Mouse (Mus musculus) ES-Bruce4 (cell line): ENCODE measurements around the gene Actn4. TPM values are rescaled to one million over a fixed set of nuclear protein-coding genes. Genes with fewer than 3 reads are reported as not detected.
"Not testable (repeated sequence)": the region's sequence is repeated elsewhere in the genome, so short reads cannot be mapped to it uniquely, and the experiment has no call there.

Source experiments
- H3K27ac ChIP-seq: 2 replicates; pipeline ENCODE4 v1.5.1; 2012; ENCODE audit warnings: low read length, inconsistent platforms; ENCODE audit not compliant: insufficient read depth
- H3K27me3 ChIP-seq: 2 replicates; pipeline ENCODE4 v1.6.1; 2012; ENCODE audit warnings: mild to moderate bottlenecking, low read length, inconsistent platforms; ENCODE audit not compliant: control insufficient read depth, poor library complexity, insufficient read depth, severe bottlenecking
- H3K36me3 ChIP-seq: 2 replicates; pipeline ENCODE4 v1.6.1; 2012; ENCODE audit warnings: inconsistent platforms, mild to moderate bottlenecking, low read length, moderate library complexity; ENCODE audit not compliant: control insufficient read depth, poor library complexity, insufficient read depth, severe bottlenecking
- H3K4me1 ChIP-seq: one replicate; pipeline ENCODE4 v1.8.1; 2011; ENCODE audit warnings: low read length; ENCODE audit not compliant: control insufficient read depth, insufficient read depth
- H3K4me3 ChIP-seq: 2 replicates; pipeline ENCODE4 v1.5.1; 2011; ENCODE audit warnings: low read depth, mild to moderate bottlenecking, low read length
- H3K9ac ChIP-seq: 2 replicates; pipeline ENCODE4 v1.6.1; 2012; ENCODE audit warnings: low read depth, mild to moderate bottlenecking, inconsistent platforms; ENCODE audit not compliant: poor library complexity, severe bottlenecking
- H3K9me3 ChIP-seq: replicated peaks from 2 replicates; pipeline ENCODE4 v1.6.1; 2012; ENCODE audit warnings: mild to moderate bottlenecking, low read length, inconsistent platforms; ENCODE audit not compliant: control insufficient read depth, poor library complexity, insufficient read depth, severe bottlenecking
- CTCF ChIP-seq: IDR thresholded peaks from one replicate; pipeline ENCODE4 v1.8.1; 2011; ENCODE audit warnings: low read depth, low read length
- EP300 ChIP-seq: IDR thresholded peaks from 2 replicates; pipeline ENCODE4 v1.6.1; 2011; ENCODE audit warnings: low read depth, low read length; ENCODE audit not compliant: insufficient read depth
- POLR2A ChIP-seq: IDR thresholded peaks from one replicate; pipeline ENCODE4 v1.8.1; 2011; ENCODE audit warnings: low read length; ENCODE audit not compliant: insufficient read depth
- polyA plus RNA-seq: library from polyadenylated mRNA; stranded (reverse); fragments of >200 nt; gene quantifications from 2 replicates; pipeline ENCODE4 v1.2.4, GENCODE M21; 2011; ENCODE audit warnings: low read depth; ENCODE audit not compliant: missing spikeins, insufficient read depth, insufficient read length

The Actn4 gene
- polyA plus RNA-seq, 1 experiment, result 318 TPM

- H3K4me1 ChIP-seq, result peaks cover 11% of the 10 kb centered on the region
- no peaks in the 10 kb centered on the region for H3K27me3 ChIP-seq
- H3K9ac ChIP-seq, result no peak overlapping the region
- TF ChIP-seq EP300 (no peak), CTCF (no peak), POLR2A (no peak)
- no peak overlapping the region for H3K4me3 ChIP-seq
- no peak overlapping the region for H3K27ac ChIP-seq
- no peaks in the 10 kb centered on the region for H3K36me3 ChIP-seq
- H3K9me3 ChIP-seq, result no peaks in the 10 kb centered on the region
These were observed 84.3 kb downstream of the Actn4 start for GRCm38 (mm10) chr7:28877856-28878255.

- Histone ChIP-seq H3K36me3 (no peaks in the 10 kb centered on the region), H3K27me3 (no peaks in the 10 kb centered on the region), H3K4me3 (no peak overlapping the region), H3K9me3 (no peaks in the 10 kb centered on the region), H3K9ac (no peak overlapping the region), H3K27ac (no peak overlapping the region), H3K4me1 (peaks cover 11% of the 10 kb centered on the region)
- TF ChIP-seq POLR2A (no peak), EP300 (no peak), CTCF (no peak)
These were observed 85.0 kb downstream of the Actn4 start for GRCm38 (mm10) chr7:28877155-28877554.

DNA sequence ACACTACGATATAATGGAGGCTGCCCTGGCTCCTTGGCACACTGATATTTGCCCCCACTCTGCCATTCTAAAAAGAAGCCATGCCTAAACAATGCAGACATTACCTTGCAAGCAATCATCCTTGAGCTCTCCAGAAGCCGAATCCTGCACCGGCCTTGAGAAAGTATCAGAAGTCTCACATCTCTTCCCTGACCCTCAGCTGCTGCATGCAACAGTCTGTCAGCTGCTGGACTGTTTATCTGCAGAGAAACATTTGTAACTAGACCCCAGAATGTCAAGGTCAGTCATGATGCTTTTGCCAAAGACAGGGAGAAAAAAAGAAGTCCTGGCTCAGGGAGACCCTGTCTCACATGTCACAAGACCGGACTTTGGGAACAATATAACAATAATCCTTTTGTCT lies 86.0 kb downstream of the Actn4 start:
- Histone ChIP-seq H3K27ac (no peak overlapping the region), H3K36me3 (no peaks in the 10 kb centered on the region), H3K4me1 (peaks cover 7% of the 10 kb centered on the region), H3K4me3 (no peak overlapping the region), H3K9me3 (no peaks in the 10 kb centered on the region), H3K9ac (no peak overlapping the region), H3K27me3 (no peaks in the 10 kb centered on the region)
- no peak for TF ChIP-seq CTCF
- no peak for TF ChIP-seq EP300
- no peak for TF ChIP-seq POLR2A

DNA sequence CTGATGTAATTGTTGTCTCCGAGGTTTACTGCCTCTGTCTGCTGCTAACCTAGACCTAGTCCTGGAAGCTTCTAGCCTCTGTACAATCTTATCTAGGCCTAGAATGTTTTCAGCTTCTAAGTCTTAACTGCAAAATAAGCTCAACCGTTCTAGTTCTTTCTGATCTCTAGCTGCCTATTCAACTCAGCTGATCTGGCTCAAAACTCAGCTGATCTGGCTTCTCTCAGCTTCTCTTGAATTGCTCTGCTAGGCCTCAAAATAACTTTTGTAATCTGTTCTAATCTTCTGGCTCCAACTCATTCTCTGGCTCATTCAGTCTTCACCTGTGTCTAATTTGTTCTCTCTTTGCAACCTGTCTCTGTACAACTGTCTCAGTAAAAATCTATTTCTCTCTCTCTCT lies 87.6 kb downstream of the Actn4 start:
- Histone ChIP-seq H3K27me3 (no peaks in the 10 kb centered on the region), H3K9ac (no peak overlapping the region), H3K27ac (no peak overlapping the region), H3K9me3 (no peaks in the 10 kb centered on the region), H3K4me3 (no peak overlapping the region), H3K36me3 (no peaks in the 10 kb centered on the region), H3K4me1 (peaks cover 5% of the 10 kb centered on the region)
- TF ChIP-seq POLR2A, result no peak
- no peak for TF ChIP-seq CTCF
- TF ChIP-seq EP300, result no peak

- TF ChIP-seq POLR2A, result no peak
- TF ChIP-seq CTCF, result no peak
- TF ChIP-seq EP300, result no peak
- Histone ChIP-seq H3K4me3 (no peak overlapping the region), H3K9me3 (no peaks in the 10 kb centered on the region), H3K27ac (no peak overlapping the region), H3K27me3 (no peaks in the 10 kb centered on the region), H3K36me3 (no peaks in the 10 kb centered on the region), H3K4me1 (peaks cover 2% of the 10 kb centered on the region), H3K9ac (no peak overlapping the region)
These were observed 91.1 kb downstream of the Actn4 start for GRCm38 (mm10) chr7:28870901-28871664.

GRCm38 (mm10) chr7:28867508-28868340 lies 94.4 kb downstream of the Actn4 start:
- not testable (repeated sequence) for H3K27me3 ChIP-seq, H3K36me3 ChIP-seq, H3K9me3 ChIP-seq, H3K4me1 ChIP-seq, H3K27ac ChIP-seq
- H3K9ac ChIP-seq, result peak overlapping the region; percentile 40
- peak; percentile 56 for TF ChIP-seq CTCF
- peak overlapping the region; percentile 5; the same call in 1 of the 2 replicates for H3K4me3 ChIP-seq
